Mouse (Mus musculus): ENCODE results near the gene Ppil4. TPM values are rescaled to one million over a fixed set of nuclear protein-coding genes. Genes with fewer than 3 reads are reported as not detected.
"Not testable (repeated sequence)": the region's sequence is repeated elsewhere in the genome, so short reads cannot be mapped to it uniquely, and the experiment has no call there.

Gene Ppil4
- total RNA-seq (2022), result 10 to 100 TPM in 2 of 4 experiments, 1 to 10 TPM in 2; 7.9 to 10.6 (median 9.8) TPM

GRCm38 (mm10) chr10:7792751-7793385 lies at the start of gene Ppil4, which contains the start of gene Ginm1:
Ppil4 (plus strand) TSS chr10:7792891.
Ginm1 (minus strand) TSS chr10:7792824.
- peak; percentile 69 to 85 for DNase-seq (ENCODE audit: low spot score in 2 of 2)

GRCm38 (mm10) chr10:7745528-7745927 lies 47.2 kb upstream of the Ppil4 start:
- DNase-seq (ENCODE audit: low spot score in 2 of 2), result not testable (repeated sequence)

GRCm38 (mm10) chr10:7748752-7749151 lies 43.9 kb upstream of the Ppil4 start:
- DNase-seq (ENCODE audit: low spot score in 2 of 2), result no peak

- DNase-seq (ENCODE audit: low spot score in 2 of 2), result no peak
Measured at GRCm38 (mm10) chr10:7757544-7757943, 35.1 kb upstream of the Ppil4 start.

GRCm38 (mm10) chr10:7772346-7772745 lies 20.3 kb upstream of the Ppil4 start:
- no peak for DNase-seq (ENCODE audit: low spot score in 2 of 2)

GRCm38 (mm10) chr10:7772769-7773168 lies 19.9 kb upstream of the Ppil4 start:
- no peak for DNase-seq (ENCODE audit: low spot score in 2 of 2)

- DNase-seq (ENCODE audit: low spot score in 2 of 2), result peak; percentile 27 to 72
Measured at GRCm38 (mm10) chr10:7775421-7775820, 17.3 kb upstream of the Ppil4 start.

- no peak for DNase-seq (ENCODE audit: low spot score in 2 of 2)
Measured at GRCm38 (mm10) chr10:7778361-7778760, 14.3 kb upstream of the Ppil4 start.

GRCm38 (mm10) chr10:7779751-7780237 lies 12.9 kb upstream of the Ppil4 start:
- no peak for DNase-seq (ENCODE audit: low spot score in 2 of 2)

- DNase-seq (ENCODE audit: low spot score in 2 of 2), result peak; percentile 50 to 82
Measured at GRCm38 (mm10) chr10:7780238-7781176, 12.2 kb upstream of the Ppil4 start.

- DNase-seq (ENCODE audit: low spot score in 2 of 2), result no peak
Measured at GRCm38 (mm10) chr10:7781214-7781613, 11.5 kb upstream of the Ppil4 start.

- no peak for DNase-seq (ENCODE audit: low spot score in 2 of 2)
Measured at GRCm38 (mm10) chr10:7787319-7787718, 5.4 kb upstream of the Ppil4 start.

GRCm38 (mm10) chr10:7792254-7792750 lies 389 bp upstream of the Ppil4 start:
- no peak for DNase-seq (ENCODE audit: low spot score in 2 of 2)

GRCm38 (mm10) chr10:7801258-7801657 lies 8.6 kb downstream of the Ppil4 start:
- no peak for DNase-seq (ENCODE audit: low spot score in 2 of 2)

GRCm38 (mm10) chr10:7802519-7803140 lies 9.9 kb downstream of the Ppil4 start:
- DNase-seq (ENCODE audit: low spot score in 2 of 2), result no peak

- DNase-seq (ENCODE audit: low spot score in 2 of 2), result no peak
Measured at GRCm38 (mm10) chr10:7809937-7810336, 17.2 kb downstream of the Ppil4 start.

GRCm38 (mm10) chr10:7816476-7816875 lies 23.8 kb downstream of the Ppil4 start:
- DNase-seq (ENCODE audit: low spot score in 2 of 2), result no peak

GRCm38 (mm10) chr10:7818676-7819075 lies 26.0 kb downstream of the Ppil4 start:
- no peak for DNase-seq (ENCODE audit: low spot score in 2 of 2)

GRCm38 (mm10) chr10:7819156-7819555 lies 26.5 kb downstream of the Ppil4 start:
- no peak for DNase-seq (ENCODE audit: low spot score in 2 of 2)

- no peak for DNase-seq (ENCODE audit: low spot score in 2 of 2)
Measured at GRCm38 (mm10) chr10:7819603-7820002, 26.9 kb downstream of the Ppil4 start.

- DNase-seq (ENCODE audit: low spot score in 2 of 2), result no peak
Measured at GRCm38 (mm10) chr10:7820171-7820570, 27.5 kb downstream of the Ppil4 start.

- no peak for DNase-seq (ENCODE audit: low spot score in 2 of 2)
Measured at GRCm38 (mm10) chr10:7821981-7822380, 29.3 kb downstream of the Ppil4 start.

Measured in gastrocnemius, adult 8-10 months (tissue).